Mouse (Mus musculus) Patski (cell line): Measurements from ENCODE around the gene Chn1. TPM values are rescaled to one million over a fixed set of nuclear protein-coding genes. Genes with fewer than 3 reads are reported as not detected.
A peak's percentile ranks its signal among the peaks of the same experiment; 100 is the strongest.

Experiments used
- ATAC-seq: fragments of 100-300 bp; one replicate; pipeline ENCODE4 v1.8.0; 2021
- CTCF ChIA-PET: fragments of 350-600 bp; sonication (Branson Sonifier 250); formaldehyde crosslinking; loops from one replicate; lab custom pipeline; 2022; ENCODE audit warnings: inconsistent platforms; lab: Charles Lee
- POLR2A ChIA-PET: fragments of 350-600 bp; sonication (Branson Sonifier 250); formaldehyde crosslinking; loops from one replicate; lab custom pipeline; 2022; ENCODE audit warnings: antibody characterized with exemption, inconsistent platforms; lab: Charles Lee
- DNase-seq: peaks from one replicate; pipeline ENCODE4 v3.0.0-alpha.2; 2011; ENCODE audit warnings: low read depth, low spot score
- H3K27me3 ChIP-seq: fragments of 371-371 bp; one replicate; pipeline ENCODE4 v1.5.1; 2021
- CTCF ChIP-seq: fragments of 100-300 bp; IDR thresholded peaks from one replicate; pipeline ENCODE4 v1.5.1; 2021
- in situ Hi-C: fragments of 300-500 bp; cut with MboI; formaldehyde crosslinking; loops from 3 replicates; pipeline ENCODE4 v1.11.1; 2018; ENCODE audit warnings: low pct_unique_long_range_greater_than_20kb, mixed read lengths
- polyA plus RNA-seq: library from polyadenylated mRNA; unstranded; gene quantifications from one replicate; pipeline ENCODE4 v1.2.3, GENCODE M21; 2021

The Chn1 gene
- polyA plus RNA-seq, 1 experiment from 2014 or later, result 14.5 TPM

DNA sequence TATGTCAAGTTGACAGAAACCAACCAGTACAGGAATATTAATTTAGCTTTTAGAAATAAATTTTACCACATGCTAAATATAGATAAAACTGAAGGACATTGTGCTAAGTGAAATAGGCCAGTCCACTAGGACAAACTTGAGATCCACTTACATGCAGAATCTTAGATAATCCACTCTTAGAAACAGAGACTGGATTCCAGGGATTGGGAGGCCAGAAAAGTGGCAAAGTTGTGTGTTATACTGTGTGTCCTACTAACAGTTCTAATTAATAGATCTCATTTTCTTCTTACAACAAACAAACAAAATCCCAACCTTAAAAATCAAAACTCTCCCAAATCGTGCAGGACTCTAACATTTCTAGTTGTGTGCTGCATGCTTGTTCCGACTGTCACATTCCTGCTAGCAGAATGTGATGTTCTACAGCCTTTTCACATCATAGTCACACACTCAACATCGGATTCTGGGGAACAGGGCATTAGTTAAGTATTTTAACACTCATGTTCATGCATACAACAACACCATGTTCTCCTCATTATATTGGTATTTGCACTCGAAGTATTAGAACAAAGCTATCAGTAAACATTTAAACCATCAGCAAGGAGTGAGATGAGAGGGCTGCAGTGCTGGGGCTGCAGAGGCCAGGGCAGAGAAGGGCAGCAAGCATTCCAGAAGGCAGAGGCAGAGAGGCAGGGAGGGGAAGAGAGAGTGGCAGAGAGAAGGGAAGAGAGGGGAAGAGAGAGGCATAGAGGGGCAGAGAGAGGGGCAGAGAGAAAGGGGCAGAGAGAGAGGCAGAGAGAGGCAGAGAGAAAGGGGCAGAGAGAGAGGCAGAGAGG, 120.9 kb downstream of the Chn1 start:
- CTCF ChIA-PET, result no interaction called here
- no peak for ATAC-seq
- no peak for TF ChIP-seq CTCF
- POLR2A ChIA-PET, result no interaction called here
- in situ Hi-C loops, result no loop called here
- H3K27me3 ChIP-seq, result no peaks in the 10 kb centered on the region
- no peak for DNase-seq

DNA sequence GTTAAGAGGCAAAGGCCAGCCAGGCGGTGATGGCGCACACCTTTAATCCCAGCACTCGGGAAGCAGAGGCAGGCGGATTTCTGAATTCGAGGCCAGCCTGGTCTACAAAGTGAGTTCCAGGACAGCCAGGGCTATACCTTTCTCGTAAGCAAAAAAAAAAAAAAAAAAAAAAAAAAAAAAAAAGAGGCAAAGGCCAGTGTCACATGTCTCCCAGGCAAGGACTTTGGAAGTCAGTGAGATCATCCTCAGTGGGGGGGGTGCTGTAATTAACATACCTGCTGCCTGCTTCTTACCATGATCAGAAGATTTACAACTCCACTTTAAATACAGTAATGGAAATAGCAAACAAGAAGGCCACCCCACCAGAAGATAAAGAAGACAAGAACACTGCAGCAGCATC, 137.5 kb downstream of the Chn1 start:
- CTCF ChIA-PET, result interaction anchor here (1.4 kb wide), 1 partner anchor 9 kb away, joined by 5 read pairs; no protein-coding TSS in a partner anchor
- in situ Hi-C loops, result no loop called here
- H3K27me3 ChIP-seq, result no peaks in the 10 kb centered on the region
- TF ChIP-seq CTCF, result no peak
- POLR2A ChIA-PET, result interaction anchor here (0.5 kb wide), 1 partner anchor 980 kb away, joined by 5 read pairs; no protein-coding TSS in a partner anchor
- DNase-seq (peak; percentile 38), ATAC-seq (no peak)

DNA sequence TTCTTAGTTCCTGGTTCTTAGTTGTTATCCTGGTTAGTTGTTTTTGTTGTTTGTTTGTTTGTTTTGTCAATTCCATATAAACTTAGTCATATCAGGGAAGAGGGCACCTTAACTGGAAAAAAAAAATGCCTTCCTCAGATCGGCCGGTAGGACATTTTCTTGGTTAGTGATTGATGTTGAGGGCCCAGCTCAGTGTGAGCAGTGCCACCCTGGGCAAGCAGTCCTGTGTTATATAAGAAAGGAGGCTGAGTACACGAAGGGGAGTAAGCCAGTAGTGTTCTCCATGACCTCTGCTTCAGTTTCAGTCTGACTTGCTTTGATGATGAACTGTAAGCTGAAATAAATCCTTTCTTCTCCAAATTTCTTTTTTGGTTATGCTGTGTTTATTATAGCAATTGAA, 138.8 kb downstream of the Chn1 start:
- no peaks in the 10 kb centered on the region for H3K27me3 ChIP-seq
- no peak for DNase-seq
- no peak for ATAC-seq
- POLR2A ChIA-PET, result no interaction called here
- no peak for TF ChIP-seq CTCF
- in situ Hi-C loops, result no loop called here
- CTCF ChIA-PET, result interaction anchor here (0.8 to 1.8 kb wide), 6 partner anchors 8 to 109 kb away, joined by 3 to 5 read pairs (median 4); no protein-coding TSS in a partner anchor

- DNase-seq, result no peak
- ATAC-seq, result no peak
- CTCF ChIA-PET, result interaction anchor here (1.3 kb wide), 1 partner anchor 16 kb away, joined by 3 read pairs; no protein-coding TSS in a partner anchor
- no peaks in the 10 kb centered on the region for H3K27me3 ChIP-seq
- in situ Hi-C loops, result no loop called here
- TF ChIP-seq CTCF, result no peak
- POLR2A ChIA-PET, result no interaction called here
These were observed 143.3 kb downstream of the Chn1 start for GRCm38 (mm10) chr2:73631816-73632215.

- no peak for TF ChIP-seq CTCF
- DNase-seq (no peak), ATAC-seq (no peak)
- ChIA-PET CTCF (interaction anchor here (1.3 kb wide), 1 partner anchor 122 kb away, joined by 3 read pairs; no protein-coding TSS in a partner anchor), POLR2A (interaction anchor here (0.7 kb wide), 1 partner anchor 9 kb away, joined by 3 read pairs; no protein-coding TSS in a partner anchor)
- in situ Hi-C loops, result no loop called here
- H3K27me3 ChIP-seq, result no peaks in the 10 kb centered on the region
These were observed 156.6 kb downstream of the Chn1 start for GRCm38 (mm10) chr2:73618486-73619052.

DNA sequence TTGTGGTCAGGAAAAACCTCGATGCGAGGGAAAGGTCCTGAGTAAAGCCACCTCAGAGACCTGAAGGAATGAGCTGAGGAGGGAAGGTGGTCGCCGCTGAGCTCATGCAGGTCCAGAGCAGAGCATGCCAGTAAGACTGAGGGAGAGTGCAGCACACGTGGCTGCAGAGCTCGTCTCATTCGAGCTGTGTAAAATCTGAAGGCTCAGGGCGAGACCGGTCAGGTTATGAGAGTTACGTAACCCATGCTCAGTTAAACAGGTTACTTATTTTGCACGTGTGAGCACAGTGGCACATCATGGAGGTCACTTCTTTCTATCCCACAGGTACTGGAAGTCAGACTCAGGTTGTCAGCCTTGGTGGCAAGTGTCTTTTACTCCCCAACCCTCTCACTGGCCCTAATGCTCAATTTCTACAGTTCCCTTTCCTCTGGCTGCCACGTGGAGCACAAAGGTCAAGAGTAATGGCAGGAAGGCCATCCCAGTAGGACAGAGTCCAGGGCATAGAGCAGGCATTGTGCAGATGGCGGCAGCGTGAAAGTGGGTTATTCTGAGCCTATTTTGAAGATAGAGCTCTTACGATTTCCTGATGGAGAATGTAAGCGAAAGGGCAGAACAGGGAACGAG, 158.6 kb downstream of the Chn1 start:
- in situ Hi-C loops, result no loop called here
- no peak for DNase-seq
- no peak for TF ChIP-seq CTCF
- ChIA-PET CTCF (interaction anchor here (1.1 kb wide), 1 partner anchor 15 kb away, joined by 3 read pairs; no protein-coding TSS in a partner anchor), POLR2A (no interaction called here)
- no peak for ATAC-seq
- no peaks in the 10 kb centered on the region for H3K27me3 ChIP-seq

DNA sequence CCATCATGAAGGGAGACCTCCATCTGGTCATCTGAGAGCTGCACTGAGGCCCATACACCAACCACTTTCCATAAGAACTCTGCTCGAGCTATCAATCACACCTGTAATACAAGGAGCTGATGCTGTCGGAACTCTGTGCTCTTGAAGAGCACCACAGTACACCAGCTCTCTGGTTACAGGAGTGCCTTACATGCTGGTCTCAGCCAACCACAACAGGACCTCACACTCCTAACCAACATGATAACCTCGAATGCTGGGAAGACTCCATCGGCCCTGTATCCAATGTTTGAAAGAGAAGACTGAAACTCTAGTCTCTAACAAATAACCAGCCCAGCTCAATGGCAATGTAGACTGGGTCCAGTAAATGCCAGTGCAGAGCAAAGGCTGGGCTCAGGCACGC, 159.7 kb downstream of the Chn1 start:
- DNase-seq (no peak), ATAC-seq (no peak)
- ChIA-PET CTCF (interaction anchor here (1.1 to 1.4 kb wide), 2 partner anchors 17 to 30 kb away, joined by 3 read pairs; no protein-coding TSS in a partner anchor), POLR2A (no interaction called here)
- in situ Hi-C loops, result no loop called here
- TF ChIP-seq CTCF, result no peak
- H3K27me3 ChIP-seq, result no peaks in the 10 kb centered on the region

DNA sequence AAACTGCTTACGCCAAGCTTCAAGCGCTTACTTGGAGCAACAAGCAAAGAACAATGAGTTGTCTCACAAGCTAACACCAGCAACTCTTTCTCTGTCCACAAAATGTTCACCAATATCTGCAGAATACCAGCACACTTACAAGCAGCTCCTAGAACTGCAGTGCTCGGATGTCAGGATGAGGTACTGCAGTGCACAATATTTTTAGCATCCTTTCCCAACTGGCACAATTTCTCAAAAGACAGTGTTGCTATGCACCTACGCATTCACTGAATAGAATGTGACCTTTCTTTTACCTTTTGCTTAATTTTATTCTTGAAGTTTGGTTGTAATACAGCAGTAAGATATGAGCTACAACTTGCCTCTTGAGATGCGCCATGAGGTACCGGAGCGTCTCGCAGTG, 160.8 kb downstream of the Chn1 start:
- in situ Hi-C loops, result no loop called here
- ChIA-PET POLR2A (no interaction called here), CTCF (interaction anchor here (1.4 kb wide), 1 partner anchor 29 kb away, joined by 3 read pairs; no protein-coding TSS in a partner anchor)
- no peak for TF ChIP-seq CTCF
- DNase-seq (no peak), ATAC-seq (no peak)
- H3K27me3 ChIP-seq, result no peaks in the 10 kb centered on the region

DNA sequence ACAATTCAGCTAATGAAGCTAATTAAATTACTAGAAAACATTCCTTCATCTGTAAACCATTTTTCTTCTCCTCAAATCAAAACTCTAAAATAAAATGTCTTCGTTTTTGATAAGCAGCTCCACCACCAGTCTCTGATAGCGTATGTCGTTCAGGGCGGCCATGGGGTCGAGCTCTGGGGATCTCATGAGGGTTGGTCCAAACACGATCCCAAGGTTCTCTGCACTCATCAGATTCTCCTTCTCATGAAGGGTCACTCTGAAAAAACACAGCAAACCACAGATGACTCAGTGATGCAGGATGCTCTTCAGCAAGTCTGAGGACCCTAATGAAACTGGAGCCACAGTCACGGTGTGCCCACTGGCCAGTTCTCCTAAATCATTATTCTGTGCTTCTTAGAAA, 162.2 kb downstream of the Chn1 start:
- POLR2A ChIA-PET, result no interaction called here
- ATAC-seq (no peak), DNase-seq (no peak)
- CTCF ChIA-PET, result interaction anchor here (1.2 kb wide), 1 partner anchor 128 kb away, joined by 3 read pairs; no protein-coding TSS in a partner anchor
- TF ChIP-seq CTCF, result no peak
- in situ Hi-C loops, result no loop called here
- H3K27me3 ChIP-seq, result no peaks in the 10 kb centered on the region

DNA sequence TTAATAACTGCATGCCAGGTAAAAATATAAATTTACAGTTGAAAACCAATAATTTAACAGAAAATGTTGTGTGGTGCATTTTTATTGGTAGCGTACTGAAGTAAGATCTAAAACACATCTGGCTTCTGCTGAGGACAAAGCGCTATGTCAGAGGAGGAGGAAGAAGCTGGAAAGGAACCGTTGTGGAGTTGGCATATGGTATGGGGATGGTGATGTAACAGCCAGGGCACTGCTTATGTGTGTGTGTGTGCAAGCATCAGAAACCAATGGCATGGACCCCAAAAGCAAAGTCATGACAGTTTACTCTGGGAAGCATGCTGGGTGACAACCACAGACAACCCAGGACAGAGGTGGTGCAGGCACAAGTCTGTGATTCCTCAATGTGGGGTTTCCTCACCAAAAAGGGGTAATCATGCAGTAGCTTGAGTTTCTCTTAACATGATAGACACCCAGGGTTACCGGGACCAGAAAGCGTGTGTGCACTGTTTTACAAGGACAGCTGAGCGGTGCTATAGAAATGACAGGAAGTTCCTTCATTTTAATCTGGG, 162.7 kb downstream of the Chn1 start:
- no peak for TF ChIP-seq CTCF
- POLR2A ChIA-PET, result no interaction called here
- no peaks in the 10 kb centered on the region for H3K27me3 ChIP-seq
- DNase-seq, result no peak
- ATAC-seq, result no peak
- in situ Hi-C loops, result no loop called here
- CTCF ChIA-PET, result interaction anchor here (1.2 to 1.6 kb wide), 3 partner anchors 24 to 128 kb away, joined by 3 to 5 read pairs (median 4); no protein-coding TSS in a partner anchor
